Mouse (Mus musculus) hindbrain, embryonic 15.5 days (tissue): ENCODE data around the gene Fcgr1. TPM values are rescaled to one million over a fixed set of nuclear protein-coding genes. Genes with fewer than 3 reads are reported as not detected.
"Not testable (repeated sequence)": the region's sequence is repeated elsewhere in the genome, so short reads cannot be mapped to it uniquely, and the experiment has no call there.

Source experiments
- ATAC-seq: fragments of 200-750 bp; cut with Nextera tagmentation; 2 replicates; pipeline ENCODE4 v1.8.0; 2017; ENCODE audit warnings: low read depth, moderate number of reproducible peaks, moderate TSS enrichment; ENCODE audit not compliant: low FRiP score
- H3K27ac ChIP-seq: fragments of 300-500 bp; sonication (generic); replicated peaks from 2 replicates; pipeline ENCODE4 v1.5.1; 2015; ENCODE audit warnings: mild to moderate bottlenecking, inconsistent platforms
- H3K27me3 ChIP-seq: fragments of 300-500 bp; sonication (generic); 2 replicates; pipeline ENCODE4 v1.6.1; 2015; ENCODE audit warnings: control low read depth, inconsistent platforms
- H3K36me3 ChIP-seq: fragments of 300-500 bp; sonication (generic); 2 replicates; pipeline ENCODE4 v1.6.1; 2015; ENCODE audit warnings: control low read depth, inconsistent platforms
- H3K4me1 ChIP-seq: fragments of 300-500 bp; sonication (generic); replicated peaks from 2 replicates; pipeline ENCODE4 v1.6.1; 2015; ENCODE audit warnings: control low read depth, inconsistent platforms
- H3K4me2 ChIP-seq: fragments of 300-500 bp; sonication (generic); 2 replicates; pipeline ENCODE4 v1.6.1; 2015; ENCODE audit warnings: moderate library complexity, mild to moderate bottlenecking, inconsistent platforms
- H3K4me3 ChIP-seq: fragments of 300-500 bp; sonication (generic); 2 replicates; pipeline ENCODE4 v1.5.1; 2015; ENCODE audit warnings: mild to moderate bottlenecking, inconsistent platforms
- H3K9ac ChIP-seq: fragments of 300-500 bp; sonication (generic); 2 replicates; pipeline ENCODE4 v1.6.1; 2015; ENCODE audit warnings: inconsistent platforms
- H3K9me3 ChIP-seq: fragments of 300-500 bp; sonication (generic); 2 replicates; pipeline ENCODE4 v1.6.1; 2016; ENCODE audit warnings: control low read depth, inconsistent platforms
- WGBS: fragments of 180-500 bp; shearing (Covaris S2); methylation state at CpG from one replicate; pipeline ENCODE4 v1.1.7; 2015; 5-methylcytosine and 5-hydroxymethylcytosine counted together
- polyA plus RNA-seq: library from polyadenylated mRNA; unstranded; fragments of >200 nt; fragmentation: Nextera tagmentation; extraction: Ambion mirVana; gene quantifications from 2 replicates; pipeline ENCODE4 v1.2.1, GENCODE M21; 2015

Gene Fcgr1
- polyA plus RNA-seq, 1 experiment from 2014 or later: 1.4 TPM

- not testable (repeated sequence) for H3K27ac ChIP-seq, H3K36me3 ChIP-seq, H3K4me2 ChIP-seq, H3K4me3 ChIP-seq, H3K4me1 ChIP-seq, H3K27me3 ChIP-seq, H3K9ac ChIP-seq, ATAC-seq, H3K9me3 ChIP-seq
- WGBS: 96% methylated on average over 3 of the region's 3 CpGs
Observed at GRCm38 (mm10) chr3:96290727-96291126, 3.0 kb downstream of the Fcgr1 start.

GRCm38 (mm10) chr3:96289201-96289600 lies 4.6 kb downstream of the Fcgr1 start:
- H3K36me3 ChIP-seq: no peaks in the 10 kb centered on the region
- H3K9me3 ChIP-seq: no peaks in the 10 kb centered on the region
- no peak overlapping the region for H3K4me2 ChIP-seq
- H3K4me3 ChIP-seq: no peak overlapping the region
- ATAC-seq: no peak
- 69% methylated on average over 3 of the region's 3 CpGs for WGBS
- H3K27me3 ChIP-seq: peaks cover 8% of the 10 kb centered on the region; the same call in 1 of the 2 replicates
- no peaks in the 10 kb centered on the region for H3K4me1 ChIP-seq
- H3K27ac ChIP-seq: no peak overlapping the region
- no peak overlapping the region for H3K9ac ChIP-seq

- H3K4me2 ChIP-seq, H3K9me3 ChIP-seq, H3K4me3 ChIP-seq, H3K36me3 ChIP-seq, H3K9ac ChIP-seq, H3K4me1 ChIP-seq, H3K27ac ChIP-seq, ATAC-seq: not testable (repeated sequence)
- H3K27me3 ChIP-seq: peaks cover 23% of the 10 kb centered on the region
- WGBS: 89% methylated on average over 11 of the region's 11 CpGs
Observed at GRCm38 (mm10) chr3:96287334-96287733, 6.4 kb downstream of the Fcgr1 start.

- Histone ChIP-seq H3K9me3 (no peaks in the 10 kb centered on the region), H3K9ac (no peak overlapping the region), H3K4me2 (no peak overlapping the region), H3K4me1 (no peaks in the 10 kb centered on the region), H3K4me3 (no peak overlapping the region), H3K27me3 (peaks cover 28% of the 10 kb centered on the region), H3K27ac (no peak overlapping the region), H3K36me3 (no peaks in the 10 kb centered on the region)
- WGBS: 23% methylated on average over 4 of the region's 4 CpGs
- no peak for ATAC-seq
Observed at GRCm38 (mm10) chr3:96284457-96284856, 9.3 kb downstream of the Fcgr1 start.

GRCm38 (mm10) chr3:96280660-96281059 lies 13.1 kb downstream of the Fcgr1 start:
- H3K9ac ChIP-seq: no peak overlapping the region
- H3K27ac ChIP-seq: no peak overlapping the region
- no peaks in the 10 kb centered on the region for H3K9me3 ChIP-seq
- no peak overlapping the region for H3K4me3 ChIP-seq
- WGBS: 59% methylated on average over 6 of the region's 6 CpGs
- no peak overlapping the region for H3K4me2 ChIP-seq
- H3K4me1 ChIP-seq: peaks cover 12% of the 10 kb centered on the region
- no peaks in the 10 kb centered on the region for H3K36me3 ChIP-seq
- H3K27me3 ChIP-seq: peaks cover 25% of the 10 kb centered on the region
- ATAC-seq: no peak

DNA sequence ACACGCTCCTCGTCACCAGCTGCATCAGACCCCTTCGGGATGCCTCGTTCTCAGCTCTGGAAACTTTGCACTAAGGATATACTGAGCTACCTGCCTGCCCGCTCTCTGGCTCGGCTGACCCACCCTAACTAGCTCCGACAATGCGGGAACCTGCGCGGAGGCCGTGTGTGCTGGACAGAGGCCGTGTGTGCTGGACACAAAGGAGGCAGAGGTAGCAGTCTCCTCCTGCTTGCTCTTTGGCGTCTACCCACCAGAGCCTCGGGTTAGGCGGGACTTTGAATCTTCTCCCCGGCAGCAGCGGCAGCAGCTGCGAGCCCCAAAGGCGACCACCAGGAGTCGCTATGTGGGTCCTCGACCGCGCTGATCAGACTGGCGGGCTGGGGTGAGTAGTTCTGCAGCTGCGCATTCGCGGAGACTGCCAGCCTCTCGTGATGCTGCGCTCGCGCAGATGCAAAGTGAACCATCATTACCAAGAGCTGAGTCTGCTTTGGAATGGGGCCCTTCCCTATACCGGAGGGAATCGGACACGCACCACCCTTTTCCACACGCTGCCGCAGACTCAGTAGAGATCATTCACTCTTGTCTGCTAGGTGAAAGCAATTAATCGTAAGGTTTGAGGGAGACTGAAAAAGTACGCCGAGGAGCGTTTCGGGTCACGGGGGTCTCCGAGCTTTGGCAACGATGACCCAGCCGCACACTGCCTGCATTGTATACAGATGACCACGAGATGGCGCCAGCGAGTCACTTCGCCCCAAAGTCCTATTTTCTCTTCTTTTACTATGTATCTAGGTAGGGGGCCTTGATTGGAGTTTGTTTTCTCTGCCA lies 15.8 kb downstream of the Fcgr1 start:
- Histone ChIP-seq H3K4me1 (peaks cover 12% of the 10 kb centered on the region), H3K4me3 (peak overlapping the region; percentile 64), H3K36me3 (no peaks in the 10 kb centered on the region), H3K27me3 (peaks cover 8% of the 10 kb centered on the region), H3K9me3 (no peaks in the 10 kb centered on the region), H3K4me2 (peak overlapping the region; percentile 90), H3K9ac (peak overlapping the region; percentile 66), H3K27ac (peak overlapping the region; percentile 94)
- ATAC-seq: peak; percentile 98
- WGBS: under 1% methylated on average over 49 of the region's 49 CpGs

DNA sequence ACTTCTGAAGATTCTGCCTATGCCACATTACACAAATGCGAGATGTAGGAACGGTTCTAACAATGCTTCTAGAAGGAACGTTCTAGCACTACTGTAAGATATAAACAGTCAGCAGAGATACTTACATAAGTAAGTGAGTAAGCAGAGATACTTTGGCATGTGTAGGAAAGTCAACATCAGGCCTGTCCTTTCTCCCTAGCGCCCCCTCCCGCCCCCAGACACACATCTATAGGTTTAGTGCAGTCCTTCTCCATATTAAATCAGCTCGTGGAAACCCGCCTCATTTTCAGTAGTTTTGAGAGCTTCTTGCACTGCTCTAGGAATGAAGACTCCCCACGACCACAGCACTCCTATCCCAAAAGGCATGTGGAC lies 16.4 kb downstream of the Fcgr1 start:
- no peak; the same call in 1 of the 2 replicates for ATAC-seq
- H3K4me2 ChIP-seq: peak overlapping the region; percentile 90
- peaks cover 12% of the 10 kb centered on the region for H3K4me1 ChIP-seq
- no peaks in the 10 kb centered on the region for H3K9me3 ChIP-seq
- H3K4me3 ChIP-seq: peak overlapping the region; percentile 64
- peak overlapping the region; percentile 42; the same call in 1 of the 2 replicates for H3K9ac ChIP-seq
- H3K36me3 ChIP-seq: no peaks in the 10 kb centered on the region
- 0 out of 2 replicates have a peak, but pooled peaks cover 5% of the 10 kb centered on the region for H3K27me3 ChIP-seq
- H3K27ac ChIP-seq: peak overlapping the region; percentile 94
- WGBS: 14% methylated on average over 8 of the region's 8 CpGs

GRCm38 (mm10) chr3:96273591-96274465 lies 19.9 kb downstream of the Fcgr1 start:
- H3K9ac ChIP-seq: no peak overlapping the region
- no peaks in the 10 kb centered on the region for H3K36me3 ChIP-seq
- no peaks in the 10 kb centered on the region for H3K27me3 ChIP-seq
- no peak overlapping the region for H3K4me3 ChIP-seq
- 93% methylated on average over 17 of the region's 17 CpGs for WGBS
- no peak for ATAC-seq
- H3K9me3 ChIP-seq: no peaks in the 10 kb centered on the region
- peaks cover 20% of the 10 kb centered on the region for H3K4me1 ChIP-seq
- H3K27ac ChIP-seq: no peak overlapping the region
- H3K4me2 ChIP-seq: no peak overlapping the region

DNA sequence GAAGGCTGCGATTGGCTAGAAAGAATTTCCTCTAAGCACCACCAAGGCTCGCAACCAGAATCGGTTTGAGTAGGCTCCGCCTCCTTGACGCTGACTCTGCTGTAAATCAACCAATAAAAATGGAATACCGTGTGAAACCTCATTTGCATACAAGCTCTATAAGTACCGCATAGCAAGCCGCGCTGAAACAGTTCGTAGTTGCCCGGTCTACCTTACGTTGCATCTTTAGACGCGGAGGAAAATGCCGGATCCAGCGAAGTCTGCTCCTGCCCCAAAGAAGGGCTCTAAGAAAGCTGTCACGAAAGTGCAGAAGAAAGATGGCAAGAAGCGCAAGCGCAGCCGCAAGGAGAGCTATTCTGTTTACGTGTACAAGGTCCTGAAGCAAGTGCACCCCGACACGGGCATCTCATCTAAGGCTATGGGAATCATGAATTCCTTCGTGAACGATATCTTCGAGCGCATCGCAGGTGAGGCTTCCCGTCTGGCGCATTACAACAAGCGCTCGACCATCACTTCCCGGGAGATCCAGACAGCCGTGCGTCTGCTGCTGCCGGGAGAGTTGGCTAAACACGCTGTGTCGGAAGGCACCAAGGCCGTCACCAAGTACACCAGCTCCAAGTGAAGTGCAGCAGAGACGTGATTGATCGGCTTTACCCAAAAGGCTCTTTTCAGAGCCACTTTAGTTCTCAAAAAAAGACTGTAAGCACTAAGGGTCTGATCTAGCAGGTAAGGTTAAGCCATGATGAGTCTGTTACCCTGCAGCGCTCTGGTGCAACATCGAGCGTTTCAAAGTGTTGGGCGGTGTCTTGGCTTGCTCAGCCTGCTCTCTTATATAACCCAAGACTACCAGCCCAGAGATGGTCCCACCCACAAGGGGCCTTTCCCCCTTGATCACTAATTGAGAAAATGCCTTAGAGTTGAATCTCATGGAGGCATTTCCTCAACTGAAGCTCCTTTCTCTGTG lies 24.0 kb downstream of the Fcgr1 start, which contains the start of gene Hist2h2bb:
Gene Hist2h2bb (plus strand): TSS at position 242 of the 964 bp plus-strand sequence.
- Histone ChIP-seq H3K4me2 (peak within 1 kb of the TSS; percentile 75), H3K9me3 (no peaks in the 10 kb centered on the region), H3K9ac (peak within 1 kb of the TSS; percentile 67), H3K27ac (peak within 1 kb of the TSS; percentile 96), H3K4me1 (peaks cover 18% of the 10 kb centered on the region), H3K4me3 (peak within 1 kb of the TSS; percentile 45), H3K36me3 (no peaks in the 10 kb centered on the region), H3K27me3 (no peaks in the 10 kb centered on the region)
- peak; percentile 97 for ATAC-seq
- under 1% methylated on average over 45 of the region's 45 CpGs for WGBS

DNA sequence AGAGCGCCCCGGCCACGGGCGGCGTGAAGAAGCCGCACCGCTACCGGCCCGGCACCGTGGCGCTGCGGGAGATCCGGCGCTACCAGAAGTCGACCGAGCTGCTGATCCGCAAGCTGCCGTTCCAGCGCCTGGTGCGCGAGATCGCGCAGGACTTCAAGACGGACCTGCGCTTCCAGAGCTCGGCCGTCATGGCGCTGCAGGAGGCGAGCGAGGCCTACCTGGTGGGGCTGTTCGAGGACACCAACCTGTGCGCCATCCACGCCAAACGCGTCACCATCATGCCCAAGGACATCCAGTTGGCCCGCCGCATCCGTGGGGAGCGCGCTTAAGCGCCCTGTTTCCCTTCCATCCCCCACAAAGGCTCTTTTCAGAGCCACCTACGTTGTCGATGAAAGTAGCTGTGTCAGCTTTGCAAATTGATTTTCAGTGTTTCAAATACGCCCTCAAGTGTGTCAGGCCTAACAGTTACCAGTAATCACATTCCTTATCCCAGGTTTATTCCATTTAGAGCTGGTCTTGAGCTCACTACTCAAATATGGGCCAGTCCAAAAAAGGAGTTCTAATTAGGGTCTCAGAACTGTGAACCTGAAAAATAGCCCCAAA lies 24.9 kb downstream of the Fcgr1 start:
- Histone ChIP-seq H3K4me3 (peak overlapping the region; percentile 45), H3K4me1 (peaks cover 23% of the 10 kb centered on the region), H3K4me2 (peak overlapping the region; percentile 75), H3K27ac (peak overlapping the region; percentile 96), H3K9ac (peak overlapping the region; percentile 45)
- WGBS: 0% methylated on average over 12 of the region's 44 CpGs
- H3K9me3 ChIP-seq, H3K27me3 ChIP-seq, H3K36me3 ChIP-seq, ATAC-seq: not testable (repeated sequence)
